Mouse (Mus musculus) ES-Bruce4 (cell line): ENCODE data around the gene Smox.

Experiments used
- CTCF ChIP-seq: IDR thresholded peaks from one replicate; pipeline ENCODE4 v1.8.1; 2011; ENCODE audit warnings: low read depth, low read length
- EP300 ChIP-seq: IDR thresholded peaks from 2 replicates; pipeline ENCODE4 v1.6.1; 2011; ENCODE audit warnings: low read depth, low read length; ENCODE audit not compliant: insufficient read depth
- POLR2A ChIP-seq: IDR thresholded peaks from one replicate; pipeline ENCODE4 v1.8.1; 2011; ENCODE audit warnings: low read length; ENCODE audit not compliant: insufficient read depth

DNA sequence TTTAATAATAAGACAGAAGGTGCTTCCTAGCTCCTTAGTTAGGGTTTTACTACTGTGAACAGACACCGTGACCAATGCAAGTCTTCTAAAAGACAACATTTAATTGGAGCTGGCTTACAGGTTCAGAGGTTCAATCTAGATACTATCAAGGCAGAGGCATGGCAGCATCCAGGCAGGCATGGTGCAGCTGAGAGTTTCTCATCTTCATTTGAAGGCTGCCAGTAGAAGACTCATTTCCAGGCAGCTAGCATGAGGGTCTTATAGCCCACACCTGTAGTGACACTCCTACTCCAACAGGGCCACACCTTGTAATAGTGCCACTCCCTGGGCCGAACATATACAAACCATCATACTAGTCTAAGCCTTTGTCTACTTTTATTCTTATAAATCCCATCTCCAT is 27.1 kb upstream of the Smox start:
- TF ChIP-seq POLR2A (no peak), CTCF (no peak), EP300 (no peak)
